Mouse (Mus musculus) forebrain, embryonic 15.5 days (tissue): ENCODE data around the gene Tns1. TPM values are rescaled to one million over a fixed set of nuclear protein-coding genes. Genes with fewer than 3 reads are reported as not detected.

Experiments used
- ATAC-seq: fragments of 200-750 bp; cut with Nextera tagmentation; replicated peaks from 2 replicates; pipeline ENCODE4 v1.8.0; 2017; ENCODE audit warnings: mild to moderate bottlenecking, moderate TSS enrichment, moderate library complexity
- H3K27ac ChIP-seq: fragments of 300-500 bp; sonication (generic); replicated peaks from 2 replicates; pipeline ENCODE4 v1.5.1; 2015; ENCODE audit warnings: mild to moderate bottlenecking, inconsistent platforms
- H3K27me3 ChIP-seq: fragments of 300-500 bp; sonication (generic); 2 replicates; pipeline ENCODE4 v1.6.1; 2015; ENCODE audit warnings: inconsistent platforms
- H3K36me3 ChIP-seq: fragments of 300-500 bp; sonication (generic); 2 replicates; pipeline ENCODE4 v1.6.1; 2015; ENCODE audit warnings: mild to moderate bottlenecking, inconsistent platforms
- H3K4me1 ChIP-seq: fragments of 300-500 bp; sonication (generic); 2 replicates; pipeline ENCODE4 v1.6.1; 2015; ENCODE audit warnings: inconsistent platforms
- H3K4me2 ChIP-seq: fragments of 300-500 bp; sonication (generic); replicated peaks from 2 replicates; pipeline ENCODE4 v1.6.1; 2015; ENCODE audit warnings: mild to moderate bottlenecking, inconsistent platforms
- H3K4me3 ChIP-seq: fragments of 300-500 bp; sonication (generic); 2 replicates; pipeline ENCODE4 v1.5.1; 2015; ENCODE audit warnings: mild to moderate bottlenecking, inconsistent platforms
- H3K9ac ChIP-seq: fragments of 300-500 bp; sonication (generic); replicated peaks from 2 replicates; pipeline ENCODE4 v1.6.1; 2015; ENCODE audit warnings: mild to moderate bottlenecking, inconsistent platforms
- H3K9me3 ChIP-seq: fragments of 300-500 bp; sonication (generic); 2 replicates; pipeline ENCODE4 v1.6.1; 2016; ENCODE audit warnings: inconsistent platforms
- WGBS: fragments of 180-500 bp; shearing (Covaris S2); methylation state at CpG from one replicate; pipeline ENCODE4 v1.1.7; 2015; ENCODE audit warnings: mixed read lengths; 5-methylcytosine and 5-hydroxymethylcytosine counted together
- polyA plus RNA-seq: library from polyadenylated mRNA; unstranded; fragments of >200 nt; fragmentation: Nextera tagmentation; extraction: Ambion mirVana; gene quantifications from 2 replicates; pipeline ENCODE4 v1.2.1, GENCODE M21; 2015

Gene Tns1
- polyA plus RNA-seq, 1 experiment from 2014 or later = 6.0 TPM

- Histone ChIP-seq H3K4me3 (no peak overlapping the region), H3K9ac (no peak overlapping the region), H3K9me3 (no peaks in the 10 kb centered on the region), H3K27me3 (no peaks in the 10 kb centered on the region), H3K27ac (no peak overlapping the region), H3K4me1 (peaks cover 10% of the 10 kb centered on the region; the same call in 1 of the 2 replicates), H3K4me2 (no peak overlapping the region), H3K36me3 (no peaks in the 10 kb centered on the region)
- WGBS = 86% methylated on average over 8 of the region's 8 CpGs
- no peak for ATAC-seq
Measured at GRCm38 (mm10) chr1:73911981-73912380, 212.3 kb downstream of the Tns1 start.

GRCm38 (mm10) chr1:73910701-73911100 lies 213.5 kb downstream of the Tns1 start:
- Histone ChIP-seq H3K9me3 (no peaks in the 10 kb centered on the region), H3K4me3 (no peak overlapping the region), H3K4me2 (no peak overlapping the region)

DNA sequence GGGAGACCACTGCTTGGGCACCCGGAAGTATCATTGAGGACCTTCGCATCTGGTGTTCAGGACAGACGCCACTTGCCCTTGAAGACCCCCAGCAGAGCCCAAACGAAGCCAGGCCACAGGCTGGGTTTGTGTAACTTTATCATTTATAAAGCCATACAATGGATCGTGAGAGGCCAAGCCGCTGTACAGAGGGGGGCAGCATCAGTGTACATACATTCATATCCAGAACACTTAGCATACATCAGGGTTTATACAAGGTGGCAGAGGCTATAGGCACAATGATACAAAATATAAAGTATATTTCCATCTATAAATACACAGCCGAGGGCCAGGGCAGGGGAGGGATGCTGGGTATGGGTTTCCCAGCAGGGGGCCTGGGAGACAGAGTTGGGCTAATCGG lies 214.1 kb downstream of the Tns1 start:
- 82% methylated on average over 8 of the region's 8 CpGs for WGBS

More at GRCm38 (mm10) chr1:73910701-73911100, 213.5 kb downstream of the Tns1 start:
- Histone ChIP-seq H3K27me3 (no peaks in the 10 kb centered on the region), H3K9ac (no peak overlapping the region), H3K36me3 (no peaks in the 10 kb centered on the region), H3K27ac (no peak overlapping the region), H3K4me1 (peaks cover 15% of the 10 kb centered on the region; the same call in 1 of the 2 replicates)
- WGBS = 84% methylated on average over 8 of the region's 8 CpGs
- no peak for ATAC-seq

GRCm38 (mm10) chr1:73909191-73909983 lies 214.9 kb downstream of the Tns1 start:
- ATAC-seq = no peak
- Histone ChIP-seq H3K27me3 (no peaks in the 10 kb centered on the region), H3K9me3 (no peaks in the 10 kb centered on the region), H3K4me1 (peaks cover 5% of the 10 kb centered on the region; the same call in 1 of the 2 replicates), H3K4me3 (no peak overlapping the region), H3K36me3 (no peaks in the 10 kb centered on the region), H3K27ac (no peak overlapping the region), H3K4me2 (no peak overlapping the region), H3K9ac (no peak overlapping the region)
- WGBS = 64% methylated on average over 2 of the region's 2 CpGs

More for the DNA sequence above, 214.1 kb downstream of the Tns1 start:
- H3K4me1 ChIP-seq = peaks cover 12% of the 10 kb centered on the region; the same call in 1 of the 2 replicates
- no peak overlapping the region for H3K9ac ChIP-seq
- no peaks in the 10 kb centered on the region for H3K27me3 ChIP-seq
- no peak overlapping the region for H3K27ac ChIP-seq
- no peak for ATAC-seq
- no peaks in the 10 kb centered on the region for H3K36me3 ChIP-seq
- H3K4me2 ChIP-seq = no peak overlapping the region
- H3K4me3 ChIP-seq = no peak overlapping the region
- H3K9me3 ChIP-seq = no peaks in the 10 kb centered on the region

DNA sequence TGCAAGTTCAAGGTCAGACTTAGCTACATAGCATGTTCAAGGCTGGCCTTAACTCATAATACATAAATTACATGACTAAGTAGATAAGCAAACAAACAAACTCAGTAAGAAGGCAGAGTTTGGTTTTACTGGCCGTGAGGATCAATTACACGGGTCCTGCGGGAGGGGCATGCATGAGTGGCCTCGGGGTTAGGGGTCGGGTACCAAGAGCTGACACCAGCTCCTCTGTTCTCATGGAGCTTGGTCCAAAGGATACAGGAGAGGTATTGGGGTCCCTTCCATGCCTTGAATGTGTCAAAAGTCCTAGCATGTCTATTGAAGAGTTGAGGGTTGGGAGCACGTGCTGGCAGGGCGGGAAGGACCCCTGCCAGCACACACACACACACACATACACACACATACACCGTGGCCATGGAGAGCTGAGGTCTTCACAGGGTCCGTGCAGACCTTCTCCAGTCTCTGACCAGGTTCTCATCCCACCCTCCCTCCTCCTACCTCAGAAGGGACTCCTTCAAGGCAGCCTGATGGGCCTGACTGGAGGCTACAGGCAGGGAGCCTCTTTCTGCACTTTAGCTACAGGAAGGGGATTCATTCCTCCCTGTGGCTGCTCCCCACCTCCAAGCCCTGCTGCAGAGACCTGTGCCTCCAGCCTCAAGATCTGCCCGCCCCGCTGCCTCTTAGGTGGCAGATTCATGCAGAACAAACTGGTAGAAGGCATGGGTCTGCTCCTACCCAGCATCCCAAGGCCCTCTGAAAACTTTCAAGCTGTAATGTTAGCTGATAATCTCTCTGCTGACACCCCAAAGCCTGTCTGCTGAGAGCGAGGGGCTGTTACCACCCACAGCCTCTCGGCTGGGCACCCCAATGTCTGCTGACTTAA lies 215.9 kb downstream of the Tns1 start:
- Histone ChIP-seq H3K4me1 (0 out of 2 replicates have a peak, but pooled peaks cover 5% of the 10 kb centered on the region), H3K27me3 (no peaks in the 10 kb centered on the region), H3K36me3 (no peaks in the 10 kb centered on the region), H3K9me3 (no peaks in the 10 kb centered on the region), H3K4me3 (no peak overlapping the region), H3K9ac (no peak overlapping the region), H3K27ac (no peak overlapping the region), H3K4me2 (no peak overlapping the region)
- 79% methylated on average over 13 of the region's 13 CpGs for WGBS
- no peak for ATAC-seq

GRCm38 (mm10) chr1:73907166-73907565 lies 217.1 kb downstream of the Tns1 start:
- Histone ChIP-seq H3K27ac (no peak overlapping the region), H3K9me3 (no peaks in the 10 kb centered on the region), H3K4me1 (0 out of 2 replicates have a peak, but pooled peaks cover 9% of the 10 kb centered on the region), H3K27me3 (no peaks in the 10 kb centered on the region), H3K4me3 (no peak overlapping the region), H3K9ac (no peak overlapping the region), H3K36me3 (no peaks in the 10 kb centered on the region), H3K4me2 (no peak overlapping the region)
- WGBS = 91% methylated on average over 28 of the region's 28 CpGs
- no peak for ATAC-seq

GRCm38 (mm10) chr1:73906376-73906775 lies 217.9 kb downstream of the Tns1 start:
- no peaks in the 10 kb centered on the region for H3K27me3 ChIP-seq
- H3K4me2 ChIP-seq = no peak overlapping the region
- 38% methylated on average over 6 of the region's 6 CpGs for WGBS
- no peak for ATAC-seq
- H3K27ac ChIP-seq = no peak overlapping the region
- H3K4me1 ChIP-seq = 0 out of 2 replicates have a peak, but pooled peaks cover 10% of the 10 kb centered on the region
- no peak overlapping the region for H3K9ac ChIP-seq
- no peaks in the 10 kb centered on the region for H3K9me3 ChIP-seq
- no peak overlapping the region for H3K4me3 ChIP-seq
- no peaks in the 10 kb centered on the region for H3K36me3 ChIP-seq

DNA sequence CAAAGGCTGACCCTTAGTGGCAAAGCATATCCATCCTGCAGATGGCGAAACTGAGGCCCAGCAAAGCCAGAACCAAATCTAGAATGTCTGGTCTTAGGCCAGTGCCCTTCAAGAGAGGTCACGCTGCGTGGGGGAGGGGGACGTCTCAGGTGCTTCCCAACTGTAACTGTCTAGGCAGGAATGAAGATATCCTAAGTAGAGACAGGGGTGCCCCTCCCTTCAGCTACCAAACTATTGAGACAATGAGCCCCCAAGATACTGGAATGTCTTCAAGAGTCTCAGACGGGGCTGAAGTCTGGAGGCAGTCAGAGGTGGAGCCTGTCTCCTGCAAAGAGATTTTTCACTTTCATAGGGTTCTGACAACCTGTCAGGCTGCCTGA lies 218.4 kb downstream of the Tns1 start:
- H3K9me3 ChIP-seq = no peaks in the 10 kb centered on the region
- 71% methylated on average over 5 of the region's 5 CpGs for WGBS
- no peak overlapping the region for H3K9ac ChIP-seq
- H3K27me3 ChIP-seq = no peaks in the 10 kb centered on the region
- 0 out of 2 replicates have a peak, but pooled peaks cover 10% of the 10 kb centered on the region for H3K4me1 ChIP-seq
- H3K4me2 ChIP-seq = no peak overlapping the region
- no peaks in the 10 kb centered on the region for H3K36me3 ChIP-seq
- ATAC-seq = no peak
- no peak overlapping the region for H3K27ac ChIP-seq
- H3K4me3 ChIP-seq = no peak overlapping the region

- WGBS = 73% methylated on average over 10 of the region's 10 CpGs
- H3K9ac ChIP-seq = no peak overlapping the region
- no peak overlapping the region for H3K27ac ChIP-seq
- no peak for ATAC-seq
- no peak overlapping the region for H3K4me2 ChIP-seq
- H3K27me3 ChIP-seq = no peaks in the 10 kb centered on the region
- no peak overlapping the region for H3K4me3 ChIP-seq
- no peaks in the 10 kb centered on the region for H3K9me3 ChIP-seq
- 0 out of 2 replicates have a peak, but pooled peaks cover 10% of the 10 kb centered on the region for H3K4me1 ChIP-seq
- no peaks in the 10 kb centered on the region for H3K36me3 ChIP-seq
Measured at GRCm38 (mm10) chr1:73905111-73905810, 219.0 kb downstream of the Tns1 start.

DNA sequence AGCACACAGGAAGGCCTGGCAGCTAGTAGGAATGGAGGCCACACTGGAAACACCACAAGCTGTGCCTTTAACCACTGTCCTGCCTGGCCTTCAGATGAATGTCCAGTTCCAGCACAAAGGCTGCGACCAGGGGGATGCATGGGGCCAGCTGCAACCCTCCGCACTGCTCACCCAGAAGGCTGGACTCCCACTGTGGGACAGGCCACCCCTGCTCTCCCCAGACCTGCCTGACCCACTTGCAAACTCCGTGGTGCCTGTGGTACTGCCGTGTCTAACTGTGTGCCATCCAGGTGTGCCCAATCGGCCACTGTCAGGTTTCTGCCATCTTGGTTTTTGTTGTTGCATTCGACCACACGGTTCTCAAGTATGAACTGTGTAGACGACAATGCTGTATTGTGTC lies 219.6 kb downstream of the Tns1 start:
- H3K36me3 ChIP-seq = no peaks in the 10 kb centered on the region
- no peak for ATAC-seq
- no peak overlapping the region for H3K4me3 ChIP-seq
- H3K9ac ChIP-seq = no peak overlapping the region
- H3K4me1 ChIP-seq = 0 out of 2 replicates have a peak, but pooled peaks cover 10% of the 10 kb centered on the region
- no peaks in the 10 kb centered on the region for H3K9me3 ChIP-seq
- no peak overlapping the region for H3K4me2 ChIP-seq
- WGBS = 89% methylated on average over 8 of the region's 8 CpGs
- no peak overlapping the region for H3K27ac ChIP-seq
- no peaks in the 10 kb centered on the region for H3K27me3 ChIP-seq

DNA sequence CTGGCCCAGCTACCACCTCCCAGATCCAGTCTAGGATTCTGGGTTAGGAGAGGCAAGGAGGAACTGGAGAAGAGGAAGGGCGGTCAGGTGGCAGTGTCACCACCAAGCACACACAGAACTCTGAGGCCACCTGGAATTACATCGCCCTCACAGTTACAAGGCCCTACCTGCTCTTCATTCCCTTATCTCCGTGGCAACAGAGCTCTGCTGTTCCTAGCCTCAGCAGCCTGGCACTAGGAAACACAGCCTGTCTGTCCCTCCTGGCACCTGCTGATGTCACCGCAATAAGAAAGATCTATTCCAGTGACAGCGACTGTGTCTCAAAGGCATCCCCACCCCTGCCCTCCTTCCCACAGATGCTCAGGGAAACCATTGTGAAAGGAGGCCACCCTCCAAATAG lies 221.2 kb downstream of the Tns1 start:
- 0 out of 2 replicates have a peak, but pooled peaks cover 10% of the 10 kb centered on the region for H3K4me1 ChIP-seq
- 82% methylated on average over 5 of the region's 5 CpGs for WGBS
- no peak overlapping the region for H3K9ac ChIP-seq
- H3K27ac ChIP-seq = no peak overlapping the region
- H3K4me3 ChIP-seq = no peak overlapping the region
- ATAC-seq = 0 out of 2 replicates have a peak, but pooled peaks have one; percentile 24
- H3K27me3 ChIP-seq = no peaks in the 10 kb centered on the region
- H3K9me3 ChIP-seq = no peaks in the 10 kb centered on the region
- no peak overlapping the region for H3K4me2 ChIP-seq
- H3K36me3 ChIP-seq = no peaks in the 10 kb centered on the region
